Mouse (Mus musculus): ENCODE results near the gene Fam107a.
"Not testable (repeated sequence)": the region's sequence is repeated elsewhere in the genome, so short reads cannot be mapped to it uniquely, and the experiment has no call there.

Gene Fam107a

GRCm38 (mm10) chr14:8316366-8317193 lies 1.2 kb downstream of the Fam107a start:
- no peak for DNase-seq (ENCODE audit: low spot score)

GRCm38 (mm10) chr14:8315169-8315568 lies 2.7 kb downstream of the Fam107a start:
- DNase-seq (ENCODE audit: low spot score): no peak

- DNase-seq (ENCODE audit: low spot score): no peak
Observed at GRCm38 (mm10) chr14:8314536-8314935, 3.3 kb downstream of the Fam107a start.

- DNase-seq (ENCODE audit: low spot score): no peak
Observed at GRCm38 (mm10) chr14:8313877-8314276, 3.9 kb downstream of the Fam107a start.

GRCm38 (mm10) chr14:8309621-8310141 lies 8.1 kb downstream of the Fam107a start:
- DNase-seq (ENCODE audit: low spot score): peak; percentile 7

- DNase-seq (ENCODE audit: low spot score): no peak
Observed at GRCm38 (mm10) chr14:8308650-8309049, 9.2 kb downstream of the Fam107a start.

GRCm38 (mm10) chr14:8306884-8307283 lies 10.9 kb downstream of the Fam107a start:
- DNase-seq (ENCODE audit: low spot score): no peak

GRCm38 (mm10) chr14:8305014-8305413 lies 12.8 kb downstream of the Fam107a start:
- DNase-seq (ENCODE audit: low spot score): no peak

GRCm38 (mm10) chr14:8304082-8304481 lies 13.7 kb downstream of the Fam107a start:
- no peak for DNase-seq (ENCODE audit: low spot score)

- DNase-seq (ENCODE audit: low spot score): no peak
Observed at GRCm38 (mm10) chr14:8302687-8303086, 15.1 kb downstream of the Fam107a start.

GRCm38 (mm10) chr14:8300281-8300680 lies 17.5 kb downstream of the Fam107a start:
- peak; percentile 47 for DNase-seq (ENCODE audit: low spot score)

GRCm38 (mm10) chr14:8297889-8298293 lies 19.9 kb downstream of the Fam107a start:
- peak; percentile 9 for DNase-seq (ENCODE audit: low spot score)

GRCm38 (mm10) chr14:8294257-8294656 lies 23.6 kb downstream of the Fam107a start:
- no peak for DNase-seq (ENCODE audit: low spot score)

GRCm38 (mm10) chr14:8286595-8286994 lies 31.2 kb downstream of the Fam107a start:
- not testable (repeated sequence) for DNase-seq (ENCODE audit: low spot score)

GRCm38 (mm10) chr14:8283784-8284183 lies 34.0 kb downstream of the Fam107a start:
- no peak for DNase-seq (ENCODE audit: low spot score)

- not testable (repeated sequence) for DNase-seq (ENCODE audit: low spot score)
Observed at GRCm38 (mm10) chr14:8271281-8271680, 46.5 kb downstream of the Fam107a start.

GRCm38 (mm10) chr14:8264378-8264777 lies 53.4 kb downstream of the Fam107a start:
- DNase-seq (ENCODE audit: low spot score): no peak

GRCm38 (mm10) chr14:8262242-8262641 lies 55.6 kb downstream of the Fam107a start:
- DNase-seq (ENCODE audit: low spot score): no peak

- DNase-seq (ENCODE audit: low spot score): no peak
Observed at GRCm38 (mm10) chr14:8260214-8260613, 57.6 kb downstream of the Fam107a start.

GRCm38 (mm10) chr14:8259166-8259565 lies 58.7 kb downstream of the Fam107a start, which contains the start of gene Acox2:
Acox2 (minus strand) TSS chr14:8259353.
- no peak for DNase-seq (ENCODE audit: low spot score)

GRCm38 (mm10) chr14:8258752-8259151 lies 59.1 kb downstream of the Fam107a start:
- no peak for DNase-seq (ENCODE audit: low spot score)

GRCm38 (mm10) chr14:8258335-8258627 lies 59.5 kb downstream of the Fam107a start:
- no peak for DNase-seq (ENCODE audit: low spot score)

GRCm38 (mm10) chr14:8257521-8258334 lies 60.1 kb downstream of the Fam107a start:
- no peak for DNase-seq (ENCODE audit: low spot score)
